Mouse (Mus musculus) liver, adult 2 months (tissue): ENCODE results near the gene Flywch2.

Source experiments
- CTCF ChIP-seq: fragments of 200-500 bp; IDR thresholded peaks from 2 replicates; pipeline ENCODE4 v1.5.1; 2011; ENCODE audit warnings: low read depth, low read length, control low read depth
- POLR2A ChIP-seq: fragments of 200-500 bp; IDR thresholded peaks from 2 replicates; pipeline ENCODE4 v1.6.1; 2011; ENCODE audit warnings: low read length, control low read depth; ENCODE audit not compliant: insufficient read depth; ENCODE audit errors: extremely low read depth

DNA sequence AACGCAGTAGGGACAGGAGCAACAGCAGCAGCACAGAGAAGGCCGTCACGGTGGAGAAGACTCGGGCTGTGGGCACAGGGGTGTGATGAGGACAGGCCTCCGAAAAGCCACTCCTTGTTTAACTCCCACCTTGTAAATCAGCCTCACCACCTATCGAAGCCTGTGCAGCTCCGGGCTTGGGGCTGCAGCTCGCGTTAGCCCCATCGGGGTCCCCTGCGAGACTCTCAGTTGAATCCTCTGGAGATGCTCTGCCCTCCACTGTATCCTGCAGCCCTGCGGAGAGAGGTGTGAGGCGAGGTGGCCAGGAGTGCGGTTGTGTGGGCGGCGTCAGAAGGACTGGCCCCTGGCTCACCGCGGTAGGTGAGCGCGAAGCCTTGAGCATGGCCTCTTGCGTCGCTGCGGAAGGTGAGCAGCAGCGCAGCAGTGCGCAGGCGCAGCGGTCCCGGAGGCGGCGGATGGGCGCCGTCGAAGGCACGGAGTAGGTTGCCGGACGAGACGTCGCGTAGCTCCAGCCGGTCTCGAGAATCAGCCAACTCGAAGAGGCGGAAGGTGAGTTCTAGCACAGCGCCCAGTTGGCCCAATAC, 43.6 kb downstream of the Flywch2 start:
- no peak for TF ChIP-seq CTCF
- no peak for TF ChIP-seq POLR2A
